Mouse (Mus musculus) cerebellum, postnatal 10 days (tissue): ENCODE results near the gene 4930415O20Rik.

Experiments
- DNase-seq, 2 experiments: peaks; one replicate each; pipeline ENCODE4 v3.0.0; 2021; ENCODE audit warnings: mixed read lengths in 2 of 2

The 4930415O20Rik gene

DNA sequence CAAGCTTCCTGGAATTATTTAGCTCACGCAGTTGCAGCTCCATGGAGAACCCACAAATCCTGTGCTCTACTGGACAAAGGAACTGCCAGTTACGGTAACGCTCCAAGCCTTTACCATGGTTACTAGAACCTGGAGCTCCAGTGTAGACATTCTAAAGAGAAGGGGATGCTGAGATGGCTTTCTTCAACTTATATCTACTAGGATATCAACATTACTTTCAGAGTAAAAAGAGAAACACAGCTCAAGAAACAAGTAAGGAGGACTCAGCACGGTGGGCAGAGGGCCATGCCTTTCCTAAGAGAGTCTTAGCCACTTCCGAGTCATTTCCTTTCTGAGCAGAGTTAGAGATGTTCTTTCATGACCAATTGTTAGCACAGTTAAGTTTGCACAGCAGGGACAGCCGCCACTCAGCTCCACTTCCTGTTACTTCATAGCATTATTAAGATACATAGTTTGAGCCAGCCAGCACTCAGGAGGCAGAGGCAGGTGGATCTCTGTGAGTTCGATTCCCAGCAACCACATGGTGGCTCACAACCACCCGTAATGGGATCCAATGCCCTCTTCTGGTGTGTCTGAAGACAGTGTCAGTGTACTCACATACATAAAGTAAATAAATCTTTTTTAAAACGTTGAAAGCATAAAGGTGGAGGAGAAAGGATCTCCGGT lies at the start of gene 4930415O20Rik, which contains the start of gene Ccnt1:
Gene 4930415O20Rik (plus strand): TSS at position 132 of the 666 bp plus-strand sequence.
Gene Ccnt1 (minus strand): TSS at position 51 of the 666 bp plus-strand sequence.
- no peak for DNase-seq

DNA sequence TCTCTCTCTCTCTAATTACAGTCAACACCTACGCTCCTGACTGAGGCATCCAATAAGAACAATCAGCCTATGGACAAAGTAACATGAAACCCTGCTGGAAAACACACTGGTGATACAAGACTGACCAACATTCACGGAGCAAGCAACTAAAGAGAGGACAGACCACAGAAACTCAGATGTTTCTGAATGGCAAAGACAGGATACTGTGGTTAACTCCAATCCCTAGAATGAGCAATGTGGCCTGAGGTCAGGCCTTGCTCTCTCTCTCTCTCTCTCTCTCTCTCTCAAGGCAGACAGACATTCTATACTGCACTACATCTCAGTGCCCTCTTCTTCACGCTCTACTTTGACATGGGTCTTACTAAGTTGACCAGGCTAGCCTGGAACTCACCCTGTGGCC lies 49.6 kb upstream of the 4930415O20Rik start:
- no peak for DNase-seq

DNA sequence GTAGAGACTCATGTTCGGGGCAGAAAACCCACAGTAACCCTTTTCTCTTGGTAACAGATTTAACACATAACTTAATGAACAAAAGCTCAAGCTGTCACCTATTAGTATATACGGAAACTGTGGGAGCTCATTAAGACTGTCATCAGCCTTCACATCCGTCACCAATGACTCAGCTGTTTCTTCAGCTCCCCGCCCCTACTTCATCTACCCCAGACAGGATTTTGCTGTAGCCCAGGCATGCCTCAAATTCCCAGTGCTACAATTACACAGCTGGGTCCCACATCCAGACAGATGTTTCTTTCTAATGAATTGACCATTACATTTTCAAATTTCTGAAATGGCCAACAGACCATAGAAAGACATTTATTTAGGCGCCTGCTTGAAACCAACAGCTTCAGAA lies 44.7 kb upstream of the 4930415O20Rik start:
- no peak for DNase-seq

DNA sequence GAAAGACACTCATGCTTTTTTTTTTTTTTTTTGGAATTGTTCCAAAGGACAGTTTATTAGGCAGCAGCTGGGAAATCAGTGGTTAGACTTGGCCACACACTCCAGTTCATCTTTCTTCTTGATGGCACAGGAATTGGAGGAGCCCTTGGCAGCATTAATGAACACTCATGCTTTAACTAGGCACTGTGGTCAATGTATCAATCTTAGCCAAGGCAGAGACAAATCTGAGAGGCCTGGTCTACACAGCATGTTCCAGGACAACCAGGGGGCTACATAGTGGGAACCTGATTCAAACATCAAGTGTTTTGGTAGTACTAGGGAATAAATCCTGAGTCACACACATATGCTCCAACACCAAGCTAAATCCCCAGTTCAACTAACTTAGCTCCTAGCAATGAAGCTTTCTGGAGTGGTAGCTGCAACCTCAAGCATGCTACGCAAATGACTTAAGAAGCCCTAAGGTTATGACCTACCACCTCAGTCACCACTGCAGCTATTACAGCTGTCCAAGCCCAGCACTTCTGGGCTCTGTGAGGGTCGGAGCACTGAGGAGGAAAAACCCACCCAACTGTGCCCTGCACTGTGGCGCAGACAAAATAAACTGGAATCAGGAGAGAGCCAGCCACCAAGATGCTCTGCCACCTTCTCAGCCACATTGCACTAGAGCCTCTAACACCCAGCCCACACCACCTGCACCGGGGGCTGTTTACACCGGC lies 43.6 kb upstream of the 4930415O20Rik start:
- no peak for DNase-seq

DNA sequence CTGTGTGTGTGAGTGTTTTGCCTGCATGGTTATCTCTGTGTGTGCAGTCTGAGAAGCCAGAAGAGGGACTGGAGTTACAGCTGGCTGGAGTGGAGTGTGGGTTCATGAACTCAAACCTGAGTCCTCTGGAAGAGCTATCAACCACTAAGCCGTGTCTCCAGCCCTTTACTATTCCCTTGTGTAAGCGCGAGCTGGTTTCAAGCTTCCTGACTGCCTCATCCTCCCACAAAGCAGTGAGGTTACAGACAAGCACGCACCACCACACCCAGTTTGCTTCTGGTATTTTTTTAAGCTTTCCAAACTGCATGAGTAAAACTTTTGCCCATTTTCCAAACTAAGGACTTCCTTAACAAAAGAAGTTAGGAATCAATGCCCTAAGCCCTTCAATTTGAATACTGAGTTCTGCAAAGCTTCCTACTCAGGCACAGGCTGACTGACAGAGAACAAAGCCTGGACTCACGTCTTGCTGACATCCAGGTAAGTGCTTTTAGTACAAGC lies 42.7 kb upstream of the 4930415O20Rik start:
- DNase-seq = no peak

DNA sequence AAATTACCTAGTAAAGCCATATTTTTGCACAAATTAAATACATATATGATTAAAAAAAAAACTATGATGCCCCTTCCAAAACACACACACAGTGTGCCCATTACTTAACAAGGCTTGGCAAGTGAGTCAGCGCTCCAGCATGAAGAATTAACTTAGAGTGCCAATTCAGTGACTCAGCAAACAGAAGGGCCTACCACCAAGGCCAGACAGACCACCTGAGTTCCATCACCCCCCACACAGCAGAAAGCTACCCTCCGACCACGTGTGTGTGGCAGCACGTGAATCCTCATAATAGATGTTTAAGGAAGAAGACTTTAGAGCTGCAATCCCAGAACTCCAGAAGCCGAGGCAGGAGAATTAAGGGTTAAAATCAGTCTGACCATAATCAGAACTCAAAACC lies 38.5 kb upstream of the 4930415O20Rik start:
- peak; percentile 23 to 32 for DNase-seq

DNA sequence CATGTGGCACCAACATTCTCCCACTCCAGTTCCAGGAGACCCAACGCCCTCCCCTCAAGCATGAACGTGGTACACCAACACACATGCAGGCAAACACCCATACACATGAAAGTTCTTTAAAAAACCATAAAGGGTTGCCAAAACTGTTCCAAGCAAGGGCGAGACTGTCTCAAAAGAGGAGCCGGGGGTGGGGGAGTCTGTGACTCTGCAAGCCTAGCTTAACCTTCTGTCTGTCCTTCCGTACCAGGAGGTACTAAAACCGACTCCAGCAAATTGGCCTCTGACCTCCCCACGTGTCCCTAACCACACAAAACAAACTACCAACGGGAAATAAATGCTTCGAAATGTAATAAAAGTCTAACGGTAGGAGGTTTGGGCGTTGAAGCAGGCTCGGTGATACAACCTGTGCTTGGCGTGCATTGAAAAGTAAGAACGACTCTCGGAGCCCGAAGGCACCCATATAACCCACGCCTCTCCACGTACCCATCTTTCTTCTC lies 37.7 kb upstream of the 4930415O20Rik start:
- DNase-seq = peak; percentile 29 to 37

DNA sequence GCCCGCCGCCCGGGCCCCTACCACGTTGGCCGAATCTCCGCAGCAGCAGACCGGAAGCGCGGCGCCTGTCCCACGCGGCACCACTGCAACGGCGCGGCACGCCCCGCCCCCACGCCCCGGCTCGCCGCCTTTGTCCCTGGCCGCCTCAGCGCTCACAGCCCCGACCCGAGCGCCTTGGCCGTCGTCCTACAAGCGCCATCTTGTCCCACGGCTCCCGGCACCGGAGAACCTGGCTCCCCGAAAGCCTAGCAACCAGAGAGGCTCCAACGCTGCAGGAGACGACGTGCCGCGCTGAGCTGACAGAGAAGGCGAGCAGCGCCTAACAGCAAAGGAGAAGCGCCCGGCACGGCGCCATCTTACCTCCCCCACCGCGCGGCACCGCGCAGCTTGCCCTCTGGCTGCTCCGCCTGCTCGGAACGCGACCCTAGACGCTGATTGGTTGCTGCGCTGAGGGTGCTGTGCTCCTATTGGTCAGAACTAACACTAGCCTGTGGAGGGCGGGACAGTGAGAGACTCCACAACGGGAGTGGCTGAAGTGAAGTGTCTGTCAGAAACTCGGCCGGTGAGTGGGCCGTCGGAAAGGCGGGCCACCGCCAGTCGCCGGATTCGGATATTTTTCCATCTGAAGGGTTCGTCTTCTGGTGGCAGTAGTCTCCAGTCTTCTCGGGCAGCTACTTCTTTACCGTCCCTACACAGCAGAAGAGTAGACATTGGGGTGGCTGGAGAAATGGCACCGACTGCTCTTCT lies 36.8 kb upstream of the 4930415O20Rik start, which contains the start of gene Kansl2:
Gene Kansl2 (minus strand): TSS at position 384 of the 747 bp plus-strand sequence.
- peak; percentile 99 for DNase-seq

DNA sequence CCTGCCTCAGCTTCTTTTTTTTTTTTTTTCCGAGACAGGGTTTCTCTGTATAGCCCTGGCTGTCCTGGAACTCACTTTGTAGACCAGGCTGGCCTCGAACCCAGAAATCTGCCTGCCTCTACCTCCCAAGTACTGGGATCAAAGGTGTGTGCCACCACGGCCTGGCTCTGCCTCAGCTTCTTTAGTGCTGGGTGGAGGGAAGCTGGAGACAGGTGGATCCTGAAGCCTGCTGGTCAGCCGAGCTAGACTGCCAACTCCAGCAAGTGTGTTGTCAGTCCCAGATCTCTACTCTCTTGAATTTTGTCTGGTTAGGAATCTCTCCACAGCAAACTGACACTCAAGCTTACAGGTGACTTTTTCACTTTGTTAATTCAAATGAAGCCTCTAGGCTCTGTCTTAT lies 34.9 kb upstream of the 4930415O20Rik start:
- no peak for DNase-seq

DNA sequence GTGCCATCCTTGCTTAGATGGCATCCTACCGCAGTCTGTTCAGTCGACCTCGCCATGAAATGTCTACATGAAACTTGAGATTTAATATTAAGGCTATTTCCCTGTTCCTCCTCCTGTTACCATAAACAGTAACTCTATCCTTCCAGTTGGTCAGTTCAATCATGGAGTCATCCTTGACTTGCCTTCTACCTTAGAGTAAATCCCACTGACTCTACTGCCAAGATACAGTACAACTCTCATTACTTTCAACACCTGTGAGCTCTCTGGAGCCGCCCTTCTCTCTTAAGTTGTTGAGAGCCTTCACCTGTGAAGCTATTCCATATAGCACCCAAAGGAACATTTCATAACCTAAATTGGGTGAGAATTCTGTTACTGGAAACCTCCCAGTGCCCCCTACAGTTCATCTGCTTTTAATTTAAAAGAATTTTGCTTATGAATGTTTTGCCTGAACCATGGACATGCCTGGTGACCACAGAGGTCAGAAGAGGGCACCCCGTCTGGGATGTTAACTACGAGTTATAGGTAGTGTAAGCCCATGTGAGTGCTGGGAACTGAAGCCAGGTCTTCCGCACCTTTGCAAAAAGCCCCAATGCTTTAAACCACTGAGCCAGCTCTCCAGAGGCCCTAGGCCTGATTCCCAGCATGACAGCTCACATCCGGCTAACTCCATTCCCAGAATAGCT lies 33.8 kb upstream of the 4930415O20Rik start:
- DNase-seq = no peak

DNA sequence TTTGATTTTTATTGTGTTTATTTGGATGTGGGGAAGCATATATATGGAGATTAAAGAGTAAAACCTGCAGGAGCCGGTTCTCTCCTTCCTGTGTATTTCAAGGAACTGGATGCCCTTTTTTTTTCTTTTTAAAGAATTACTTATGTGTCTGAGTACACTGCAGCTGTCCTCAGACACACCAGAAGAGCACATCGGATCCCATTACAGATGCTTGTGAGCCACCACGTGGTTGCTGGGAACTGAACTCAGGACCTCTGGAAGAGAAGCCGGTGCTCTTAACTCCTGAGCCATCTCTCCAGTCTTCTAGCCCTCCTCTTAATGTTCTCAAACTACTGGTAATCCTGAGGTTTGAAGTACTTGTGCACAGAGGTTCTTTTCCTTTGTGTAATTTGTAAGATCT lies 32.9 kb upstream of the 4930415O20Rik start:
- no peak for DNase-seq

DNA sequence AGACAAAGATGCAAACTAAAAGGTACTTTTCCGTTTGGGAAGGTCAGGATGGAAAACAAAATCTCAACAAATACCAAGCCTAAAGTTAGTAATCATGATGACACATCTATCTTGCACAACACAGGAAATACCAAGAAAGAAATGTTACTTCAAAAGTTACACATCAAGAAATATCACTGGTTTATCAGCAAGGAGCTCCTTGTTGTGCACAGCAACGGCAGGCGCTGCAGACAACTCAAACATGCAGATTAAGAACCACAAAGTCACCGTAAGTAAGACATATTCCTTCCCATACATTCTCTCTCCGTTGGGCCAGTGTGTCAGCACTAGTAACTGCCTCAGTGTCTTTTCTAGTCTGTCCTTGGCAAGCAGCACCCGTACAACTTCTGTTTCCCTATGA lies 29.7 kb upstream of the 4930415O20Rik start:
- DNase-seq = no peak

DNA sequence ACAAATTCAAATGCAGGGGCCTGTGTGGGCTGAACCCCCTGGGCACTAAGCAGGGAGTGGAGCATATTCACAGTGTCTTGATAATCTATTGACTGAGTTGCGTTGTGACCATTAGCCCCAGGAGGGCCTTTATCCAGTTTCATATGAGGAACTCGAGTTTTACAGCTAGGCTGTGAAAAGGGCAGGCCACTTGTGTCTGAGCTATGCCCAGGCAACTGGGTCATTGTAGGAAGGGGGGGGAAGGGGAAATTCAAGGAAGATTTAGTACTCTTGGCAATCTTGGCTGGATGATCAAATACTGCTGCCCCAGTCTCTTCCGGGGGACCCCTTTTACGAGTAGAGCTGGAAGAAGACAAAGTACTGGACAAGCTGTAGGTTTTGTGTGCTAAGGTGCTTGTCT lies 27.5 kb upstream of the 4930415O20Rik start:
- no peak for DNase-seq

DNA sequence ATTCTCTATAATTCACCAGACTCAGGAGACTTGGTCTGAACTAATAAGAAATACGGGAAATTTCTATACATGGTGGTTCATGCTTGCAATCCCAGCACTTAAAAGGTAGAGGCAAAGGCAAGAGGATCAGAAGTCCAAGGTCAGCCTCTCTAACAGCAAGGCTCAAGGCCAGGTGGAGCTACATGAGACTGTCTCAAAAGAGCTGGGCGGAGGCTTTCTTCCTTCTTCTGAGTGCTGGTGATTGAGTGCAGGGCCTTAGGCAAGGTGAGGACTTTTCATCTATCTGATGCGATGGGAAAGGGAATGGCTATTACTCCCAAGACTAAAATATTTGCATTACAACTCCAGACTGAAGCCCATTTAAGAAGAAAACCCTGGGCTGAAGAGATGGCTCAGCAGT lies 25.7 kb upstream of the 4930415O20Rik start:
- DNase-seq = no peak

DNA sequence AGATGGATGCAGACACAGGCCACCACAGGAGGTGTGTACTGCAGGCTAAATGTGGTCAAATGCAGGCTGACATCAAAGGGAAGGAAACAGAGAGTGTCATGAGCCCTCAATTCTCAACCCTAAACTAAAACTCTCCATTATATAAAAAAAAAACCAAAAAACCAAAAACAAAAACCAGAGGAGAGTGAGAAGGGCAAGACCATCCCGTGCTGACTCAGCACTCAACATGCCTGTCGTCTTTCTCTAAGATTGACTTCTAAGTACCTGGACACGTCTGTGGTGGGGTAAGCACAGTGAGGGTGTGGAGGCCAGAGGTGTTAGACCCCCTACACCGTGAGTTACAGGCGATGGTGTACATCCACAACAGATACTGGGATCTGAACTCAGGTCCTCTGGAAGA lies 24.0 kb upstream of the 4930415O20Rik start:
- no peak for DNase-seq

DNA sequence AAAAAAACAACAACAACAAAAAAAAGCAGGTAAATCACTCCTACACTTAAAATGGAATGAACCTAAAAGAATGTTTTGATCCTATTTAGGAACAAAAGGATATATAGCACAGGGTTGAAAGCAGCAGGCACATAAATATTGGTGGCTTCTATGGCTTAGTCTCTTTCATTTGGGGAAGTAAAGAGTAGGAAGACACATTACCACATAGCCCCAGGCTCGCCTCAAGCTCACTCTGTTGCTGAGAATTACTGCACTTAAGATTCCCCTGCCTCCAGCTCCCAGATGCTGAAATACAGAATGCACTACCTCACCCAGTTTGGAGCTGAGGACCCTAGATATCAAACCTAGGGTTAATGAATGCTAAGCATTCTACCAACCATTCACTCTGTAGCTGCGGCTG lies 18.0 kb upstream of the 4930415O20Rik start:
- DNase-seq = no peak

DNA sequence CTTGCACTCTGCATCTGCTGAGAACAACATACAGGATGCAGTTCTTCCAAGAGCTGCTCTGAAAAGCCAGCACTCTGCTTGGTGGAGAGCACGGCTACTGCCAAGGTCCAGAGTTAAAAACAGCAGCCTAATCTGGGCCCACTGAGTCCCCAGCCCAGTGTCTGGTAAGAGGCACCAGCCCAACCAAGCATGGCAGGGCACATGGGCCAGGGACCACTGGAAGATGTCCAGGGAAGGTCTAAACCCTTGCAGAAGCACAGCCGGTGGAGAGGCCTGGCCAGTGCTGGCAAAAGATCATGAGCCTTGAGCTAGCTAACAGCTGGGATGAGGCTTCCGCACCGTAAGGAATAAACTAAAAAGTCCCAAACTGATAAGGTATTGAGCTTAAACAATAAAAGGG lies 14.9 kb upstream of the 4930415O20Rik start:
- DNase-seq = peak; percentile 30 to 39

DNA sequence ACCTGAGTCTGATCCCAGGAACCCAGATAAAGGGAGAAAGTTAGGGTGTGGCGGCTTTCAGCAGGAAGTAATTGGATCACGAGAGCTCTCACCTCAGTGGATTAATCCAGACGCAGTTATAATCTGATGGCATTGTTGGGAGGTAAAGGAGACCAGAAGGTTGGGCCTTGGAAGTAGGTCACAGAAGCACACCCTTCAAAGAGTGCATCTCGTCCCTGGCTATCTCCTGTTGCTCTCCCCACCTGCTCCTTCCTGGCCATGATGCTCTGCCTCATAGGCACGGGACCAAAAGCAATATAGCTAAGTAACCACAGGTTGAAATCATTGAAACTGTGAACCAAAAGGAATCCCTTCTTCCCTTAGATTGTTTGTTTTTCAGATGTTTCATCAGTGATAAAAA lies 13.6 kb upstream of the 4930415O20Rik start:
- DNase-seq = no peak

DNA sequence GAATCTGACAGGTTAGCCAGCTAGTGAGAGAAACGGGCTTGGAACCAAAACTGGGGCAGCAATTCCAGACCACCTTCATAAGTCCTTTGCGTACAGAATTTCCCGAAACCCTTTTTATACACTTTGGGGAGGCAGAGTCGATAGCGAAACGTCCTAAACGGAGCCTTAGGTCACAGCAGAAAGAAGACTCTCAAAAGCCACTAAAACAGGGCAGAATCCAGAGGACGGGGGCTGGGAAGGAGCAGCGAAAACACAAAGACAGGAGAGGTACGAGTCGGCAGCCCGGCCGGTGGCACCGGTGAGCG lies 3.9 kb upstream of the 4930415O20Rik start:
- DNase-seq = no peak

DNA sequence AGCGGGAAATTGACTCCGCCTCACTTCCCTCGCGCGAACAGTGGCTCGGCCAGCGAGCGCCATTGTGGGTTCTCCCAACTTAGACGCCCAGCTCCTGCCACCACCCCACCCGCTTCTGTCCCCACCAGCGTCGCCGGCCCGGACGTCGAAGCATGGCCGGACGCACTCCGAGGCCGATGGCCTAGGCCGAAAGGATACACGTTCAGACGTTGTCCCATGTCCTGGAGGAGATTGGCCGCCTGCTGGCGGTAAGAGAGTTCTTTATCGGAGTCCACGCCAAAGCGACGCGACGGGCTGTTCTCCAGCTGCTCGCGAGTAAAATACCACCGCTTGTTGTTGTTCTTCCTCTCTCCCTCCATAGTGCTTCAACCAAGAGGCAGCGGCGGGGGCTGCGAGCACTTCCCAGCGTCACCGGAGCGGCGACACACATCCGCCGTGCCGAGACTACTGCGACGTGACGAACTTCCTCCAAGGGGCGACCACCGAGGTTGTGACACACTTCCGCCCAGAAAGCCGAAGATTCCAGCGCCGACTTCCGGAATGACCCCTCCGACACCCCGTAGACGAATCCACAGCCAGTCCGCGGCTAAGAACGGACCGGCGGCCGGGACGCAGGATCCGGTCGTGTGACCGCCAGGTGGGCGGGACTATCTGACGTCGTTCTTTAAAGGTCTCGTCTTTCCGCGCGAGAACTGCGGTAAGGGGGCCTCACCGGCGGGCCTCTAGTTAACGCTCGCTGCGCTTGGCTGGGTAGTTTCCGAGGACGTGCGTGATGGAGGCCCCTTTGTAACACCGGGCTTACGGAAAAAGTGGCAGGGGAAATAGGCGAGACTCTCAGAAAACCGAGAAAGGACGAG lies 3.3 kb upstream of the 4930415O20Rik start:
- peak; percentile 99 to 100 for DNase-seq

DNA sequence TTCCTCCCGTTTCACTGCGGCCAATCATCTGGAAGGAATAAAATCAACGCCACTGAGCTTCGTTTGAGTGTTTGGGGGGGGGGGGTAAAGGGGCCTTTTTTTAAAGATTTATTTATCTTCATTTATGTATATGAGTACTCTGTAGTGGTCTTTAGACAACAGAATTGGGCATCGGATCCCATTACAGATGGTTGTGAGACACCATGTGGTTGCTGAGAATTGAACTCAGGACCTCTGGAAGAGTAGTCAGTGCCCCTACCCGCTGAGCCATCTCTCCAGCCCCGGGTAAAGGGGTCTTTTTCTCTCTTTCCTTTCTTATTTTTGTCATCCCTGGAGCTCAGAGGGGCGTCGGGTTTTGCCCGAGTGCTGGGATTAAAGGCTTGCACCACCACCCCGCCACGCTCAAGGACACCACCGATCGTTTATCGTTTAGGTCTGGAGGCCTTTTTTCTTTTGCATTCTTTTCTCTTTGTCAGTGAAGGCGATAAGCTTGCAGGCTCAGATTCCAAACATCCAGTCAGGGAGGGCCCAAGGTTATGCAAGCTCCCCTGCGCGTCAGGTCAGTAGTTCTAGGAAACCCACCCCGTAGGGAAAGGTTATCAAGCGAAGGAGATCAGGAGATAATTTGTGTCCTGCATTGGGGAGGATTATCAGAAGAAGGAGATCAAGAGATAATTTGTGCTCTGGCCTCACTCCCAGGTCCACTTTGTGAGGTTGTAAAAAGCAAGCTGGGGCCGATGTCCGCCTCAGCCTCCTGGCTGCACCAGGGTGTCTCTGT lies 2.4 kb upstream of the 4930415O20Rik start:
- peak; percentile 36 to 50 for DNase-seq
